Mouse (Mus musculus) liver, embryonic 14.5 days (tissue): ENCODE data around the gene Rbm19. TPM values are rescaled to one million over a fixed set of nuclear protein-coding genes. Genes with fewer than 3 reads are reported as not detected.

ENCODE experiments used
- ATAC-seq: fragments of 200-750 bp; cut with Nextera tagmentation; 2 replicates; pipeline ENCODE4 v1.8.0; 2017; ENCODE audit warnings: moderate number of reproducible peaks, mild to moderate bottlenecking, moderate library complexity; ENCODE audit not compliant: insufficient read depth
- DNase-seq, 3 experiments: peaks; one replicate each; pipeline ENCODE4 v3.0.0-alpha.2; 2012 to 2013; ENCODE audit warnings: low read depth in 3 of 3, low spot score in 3 of 3
- H3K27ac ChIP-seq: fragments of 300-500 bp; sonication (generic); 2 replicates; pipeline ENCODE4 v1.5.1; 2014; ENCODE audit warnings: moderate library complexity, mild to moderate bottlenecking, control low read depth, inconsistent platforms
- H3K27me3 ChIP-seq: fragments of 300-500 bp; sonication (generic); 2 replicates; pipeline ENCODE4 v1.6.1; 2014; ENCODE audit warnings: mild to moderate bottlenecking, low read length, moderate library complexity; ENCODE audit not compliant: control insufficient read depth, insufficient read depth
- H3K36me3 ChIP-seq: fragments of 300-500 bp; sonication (generic); replicated peaks from 2 replicates; pipeline ENCODE4 v1.6.1; 2014; ENCODE audit warnings: low read depth; ENCODE audit not compliant: control insufficient read depth, insufficient read depth
- H3K4me1 ChIP-seq, 2 experiments: fragments of 200-500 bp in 1 of 2; fragments of 300-500 bp in 1 of 2; sonication (generic) in 1 of 2; replicated peaks; 2 replicates each; pipeline ENCODE4 v1.6.1; 2012 to 2014; ENCODE audit warnings: antibody characterized with exemption in 1 of 2, inconsistent platforms in 1 of 2, low read length in 1 of 2; ENCODE audit not compliant: control insufficient read depth in 2 of 2, insufficient read depth in 2 of 2
- H3K4me2 ChIP-seq: fragments of 300-500 bp; sonication (generic); 2 replicates; pipeline ENCODE4 v1.6.1; 2014; ENCODE audit warnings: low read depth, mild to moderate bottlenecking, control low read depth, moderate library complexity
- H3K4me3 ChIP-seq, 2 experiments: fragments of 200-500 bp in 1 of 2; fragments of 300-500 bp in 1 of 2; sonication (generic) in 1 of 2; 2 replicates each; pipeline ENCODE4 v1.5.1; 2012 to 2014; ENCODE audit warnings: low read depth in 2 of 2, low read length in 2 of 2, mild to moderate bottlenecking in 2 of 2, control low read depth in 1 of 2, inconsistent platforms in 1 of 2, moderate library complexity in 1 of 2; ENCODE audit not compliant: insufficient read depth in 1 of 2
- H3K9ac ChIP-seq: fragments of 300-500 bp; sonication (generic); replicated peaks from 2 replicates; pipeline ENCODE4 v1.6.1; 2014; ENCODE audit warnings: mild to moderate bottlenecking, control low read depth, moderate library complexity
- H3K9me3 ChIP-seq: fragments of 300-500 bp; sonication (generic); 2 replicates; pipeline ENCODE4 v1.6.1; 2016; ENCODE audit warnings: low read length, mixed read lengths; ENCODE audit not compliant: control insufficient read depth
- CTCF ChIP-seq: IDR thresholded peaks from 2 replicates; pipeline ENCODE4 v1.5.1; 2016; ENCODE audit warnings: antibody characterized with exemption, low read depth, control low read depth
- EP300 ChIP-seq: IDR thresholded peaks from 2 replicates; pipeline ENCODE4 v1.6.1; 2016; ENCODE audit warnings: antibody characterized with exemption, low read depth
- WGBS: fragments of 180-500 bp; shearing (Covaris S2); extraction: QIAGEN DNeasy Blood & Tissue Kit; methylation state at CpG from one replicate; pipeline ENCODE4 v1.1.7; 2014; ENCODE audit not compliant: insufficient replicate concordance; 5-methylcytosine and 5-hydroxymethylcytosine counted together
- polyA plus RNA-seq, 2 experiments: library from polyadenylated mRNA; depleted of rRNA in 1 of 2; stranded (reverse) in 1 of 2; unstranded in 1 of 2; fragments of >200 nt; fragmentation: Nextera tagmentation in 1 of 2; extraction: Ambion mirVana in 1 of 2; gene quantifications; 2 replicates each; pipeline versions ENCODE4 v1.2.1 to v1.2.3; 2012 to 2014

Rbm19 gene
- polyA plus RNA-seq, 2 experiments: 6.8 to 11.1 TPM

DNA sequence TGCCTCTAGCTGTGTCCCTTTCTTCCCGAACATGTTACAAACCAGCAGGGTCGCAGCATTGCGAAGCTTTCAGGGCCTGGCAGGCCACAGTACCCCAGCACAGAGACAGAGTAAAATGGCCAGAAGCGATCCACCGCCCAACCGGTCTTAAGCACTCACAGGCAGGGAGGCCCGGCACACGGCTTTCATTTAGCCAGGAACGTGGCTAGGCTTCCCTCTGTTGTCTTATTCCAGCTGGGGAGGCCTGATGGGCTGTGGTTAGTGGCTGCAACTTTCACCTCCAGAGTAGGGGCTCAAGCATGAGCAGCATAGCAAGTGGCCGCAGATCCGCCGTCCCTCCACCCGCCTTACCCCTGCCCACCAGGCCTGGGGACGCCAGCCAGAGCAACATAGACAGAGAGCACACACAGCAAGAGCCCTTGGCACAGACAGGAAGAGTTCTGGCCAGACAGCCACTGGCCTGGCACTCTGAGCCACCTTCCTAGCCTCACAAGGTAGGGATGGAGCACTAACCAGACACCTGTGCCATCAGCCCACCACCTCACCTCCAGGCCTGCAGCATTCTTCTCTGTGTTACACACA lies 73.8 kb downstream of the Rbm19 start:
- Histone ChIP-seq H3K27ac (no peak overlapping the region), H3K4me3 (no peak overlapping the region), H3K4me2 (no peak overlapping the region), H3K36me3 (no peaks in the 10 kb centered on the region), H3K9ac (no peak overlapping the region), H3K27me3 (no peaks in the 10 kb centered on the region), H3K4me1 (no peaks in the 10 kb centered on the region), H3K9me3 (no peaks in the 10 kb centered on the region)
- ATAC-seq (no peak), DNase-seq (no peak)
- 77% methylated on average over 14 of the region's 14 CpGs for WGBS
- TF ChIP-seq CTCF: no peak
- TF ChIP-seq EP300: no peak

DNA sequence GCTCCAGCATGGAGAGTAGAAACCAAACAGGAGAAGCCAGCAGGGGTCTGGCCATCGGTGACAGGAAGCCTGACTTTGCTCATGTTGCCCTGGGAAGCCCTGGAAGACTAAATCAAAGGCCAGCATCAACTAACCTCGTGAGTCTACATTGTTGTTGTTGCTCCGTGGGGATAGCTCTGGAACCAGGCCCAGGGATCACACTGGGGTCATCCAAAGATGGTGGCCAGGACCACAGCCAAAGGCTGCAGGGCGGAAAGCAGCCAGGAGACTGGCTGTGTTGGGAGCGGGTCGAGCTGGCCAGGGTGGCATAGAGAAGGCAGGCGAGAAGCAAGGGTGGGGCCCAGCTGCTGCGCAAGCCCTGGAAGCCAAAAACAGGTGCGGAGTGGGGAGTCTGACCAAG lies 75.4 kb downstream of the Rbm19 start:
- H3K36me3 ChIP-seq: no peaks in the 10 kb centered on the region
- no peak for ATAC-seq
- WGBS: 82% methylated on average over 9 of the region's 9 CpGs
- no peak overlapping the region for H3K27ac ChIP-seq
- H3K27me3 ChIP-seq: no peaks in the 10 kb centered on the region
- no peak overlapping the region for H3K9ac ChIP-seq
- no peaks in the 10 kb centered on the region for H3K4me1 ChIP-seq
- no peak overlapping the region for H3K4me2 ChIP-seq
- no peak overlapping the region for H3K4me3 ChIP-seq
- no peak for DNase-seq
- H3K9me3 ChIP-seq: no peaks in the 10 kb centered on the region
- TF ChIP-seq CTCF (no peak), EP300 (no peak)

GRCm38 (mm10) chr5:120194309-120194941 lies 78.2 kb downstream of the Rbm19 start:
- peaks cover 3% of the 10 kb centered on the region; the same call in 1 of the 2 replicates for H3K36me3 ChIP-seq

DNA sequence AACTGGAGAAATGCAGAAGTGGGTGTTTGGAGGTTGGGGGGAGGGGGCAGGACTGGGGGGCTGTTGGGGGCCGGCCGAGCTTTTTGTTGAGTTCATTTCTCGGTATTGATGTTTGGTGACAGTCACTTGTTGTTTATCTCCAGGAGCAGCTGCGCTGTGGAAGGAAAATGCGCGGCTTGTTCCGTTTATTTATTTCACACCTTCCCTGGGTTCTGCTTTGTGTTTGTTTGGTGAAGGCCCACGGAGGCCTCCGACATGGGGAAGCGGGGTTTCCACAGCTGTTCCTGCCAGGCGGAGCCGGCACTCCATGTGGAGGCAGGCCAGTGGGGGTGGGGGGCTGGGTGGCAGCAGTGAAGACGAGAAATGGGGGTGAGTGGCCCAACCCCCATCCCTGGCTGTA lies 78.7 kb downstream of the Rbm19 start:
- 24% methylated on average over 13 of the region's 13 CpGs for WGBS
- no peak for DNase-seq
- H3K4me2 ChIP-seq: no peak overlapping the region
- no peaks in the 10 kb centered on the region for H3K27me3 ChIP-seq
- no peaks in the 10 kb centered on the region for H3K9me3 ChIP-seq
- H3K9ac ChIP-seq: no peak overlapping the region
- peaks cover 4% of the 10 kb centered on the region for H3K36me3 ChIP-seq
- H3K4me3 ChIP-seq: no peak overlapping the region
- no peak overlapping the region for H3K27ac ChIP-seq
- no peaks in the 10 kb centered on the region for H3K4me1 ChIP-seq
- TF ChIP-seq CTCF (no peak), EP300 (no peak)
- no peak for ATAC-seq

More at GRCm38 (mm10) chr5:120194309-120194941, 78.2 kb downstream of the Rbm19 start:
- H3K4me2 ChIP-seq: no peak overlapping the region
- 39% methylated on average over 16 of the region's 16 CpGs for WGBS
- no peaks in the 10 kb centered on the region for H3K9me3 ChIP-seq
- ATAC-seq (no peak), DNase-seq (no peak)
- H3K4me3 ChIP-seq: no peak overlapping the region
- H3K27ac ChIP-seq: no peak overlapping the region
- H3K27me3 ChIP-seq: no peaks in the 10 kb centered on the region
- TF ChIP-seq EP300 (no peak), CTCF (no peak)
- H3K9ac ChIP-seq: no peak overlapping the region
- H3K4me1 ChIP-seq: no peaks in the 10 kb centered on the region

DNA sequence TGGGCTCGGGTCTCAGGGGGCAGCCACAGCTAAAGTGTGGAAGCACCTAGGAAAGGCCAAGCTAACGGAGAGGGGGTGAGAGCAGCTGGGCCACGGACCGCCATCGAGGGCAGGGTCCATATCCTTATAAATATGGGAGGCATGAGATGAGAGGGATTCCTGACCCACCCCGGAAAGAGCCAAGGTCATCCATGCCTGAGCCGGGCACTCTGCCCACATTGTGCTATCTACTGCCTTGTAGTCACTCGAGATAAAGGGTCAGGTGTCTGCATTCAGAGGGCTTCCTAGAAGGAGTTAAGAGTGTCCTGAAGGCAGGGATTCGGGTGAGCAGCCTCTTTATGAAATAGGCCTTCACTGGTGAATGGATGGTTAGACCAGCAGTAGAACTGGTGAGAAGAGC lies 80.6 kb downstream of the Rbm19 start:
- ATAC-seq (no peak), DNase-seq (no peak)
- Histone ChIP-seq H3K4me2 (no peak overlapping the region), H3K27ac (no peak overlapping the region), H3K36me3 (peaks cover 7% of the 10 kb centered on the region), H3K27me3 (no peaks in the 10 kb centered on the region), H3K4me1 (no peaks in the 10 kb centered on the region), H3K9me3 (no peaks in the 10 kb centered on the region), H3K9ac (no peak overlapping the region), H3K4me3 (no peak overlapping the region)
- 70% methylated on average over 9 of the region's 9 CpGs for WGBS
- no peak for TF ChIP-seq EP300
- no peak for TF ChIP-seq CTCF
